Mouse (Mus musculus) thymus, adult 2 months (tissue): ENCODE data around the gene Rxra. TPM values are rescaled to one million over a fixed set of nuclear protein-coding genes. Genes with fewer than 3 reads are reported as not detected.

Experiments
- DNase-seq: peaks from one replicate; pipeline ENCODE4 v3.0.0; 2021
- H3K27ac ChIP-seq: fragments of 200-500 bp; 2 replicates; pipeline ENCODE4 v1.5.1; 2012; ENCODE audit warnings: low read length, control low read depth; ENCODE audit not compliant: control insufficient read depth, insufficient read depth
- H3K27me3 ChIP-seq: fragments of 200-500 bp; 2 replicates; pipeline ENCODE4 v1.6.1; 2012; ENCODE audit warnings: mild to moderate bottlenecking, low read length, moderate library complexity, mixed read lengths; ENCODE audit not compliant: control insufficient read depth, insufficient read depth
- H3K36me3 ChIP-seq: fragments of 200-500 bp; 2 replicates; pipeline ENCODE4 v1.6.1; 2012; ENCODE audit warnings: mild to moderate bottlenecking, low read length, moderate library complexity; ENCODE audit not compliant: control insufficient read depth, insufficient read depth
- H3K4me1 ChIP-seq: fragments of 200-500 bp; replicated peaks from 2 replicates; pipeline ENCODE4 v1.6.1; 2012; ENCODE audit warnings: low read length; ENCODE audit not compliant: control insufficient read depth, insufficient read depth
- H3K4me3 ChIP-seq: fragments of 200-500 bp; 2 replicates; pipeline ENCODE4 v1.5.1; 2012; ENCODE audit warnings: mild to moderate bottlenecking, low read length, control low read depth, moderate library complexity; ENCODE audit not compliant: control insufficient read depth, insufficient read depth
- CTCF ChIP-seq: fragments of 200-500 bp; IDR thresholded peaks from 2 replicates; pipeline ENCODE4 v1.5.1; 2012; ENCODE audit warnings: mild to moderate bottlenecking, control low read depth, low read length, moderate library complexity, borderline replicate concordance; ENCODE audit not compliant: control insufficient read depth, poor library complexity, insufficient read depth; ENCODE audit errors: extremely low read depth
- POLR2A ChIP-seq: fragments of 200-500 bp; IDR thresholded peaks from 2 replicates; pipeline ENCODE4 v1.6.1; 2012; ENCODE audit warnings: mild to moderate bottlenecking, low read length, control low read depth, moderate library complexity; ENCODE audit not compliant: control insufficient read depth, poor library complexity, insufficient read depth; ENCODE audit errors: extremely low read depth
- WGBS: fragments of 180-500 bp; shearing (Covaris S2); methylation state at CpG from one replicate; pipeline ENCODE4 v1.1.7; 2018; 5-methylcytosine and 5-hydroxymethylcytosine counted together
- polyA plus RNA-seq: library from polyadenylated mRNA; depleted of rRNA; stranded (reverse); fragments of >200 nt; gene quantifications from 2 replicates; pipeline ENCODE4 v1.2.3, GENCODE M21; 2012; rRNA removed

The Rxra gene
- polyA plus RNA-seq = 35.9 and 40.3 TPM in 2 replicates

DNA sequence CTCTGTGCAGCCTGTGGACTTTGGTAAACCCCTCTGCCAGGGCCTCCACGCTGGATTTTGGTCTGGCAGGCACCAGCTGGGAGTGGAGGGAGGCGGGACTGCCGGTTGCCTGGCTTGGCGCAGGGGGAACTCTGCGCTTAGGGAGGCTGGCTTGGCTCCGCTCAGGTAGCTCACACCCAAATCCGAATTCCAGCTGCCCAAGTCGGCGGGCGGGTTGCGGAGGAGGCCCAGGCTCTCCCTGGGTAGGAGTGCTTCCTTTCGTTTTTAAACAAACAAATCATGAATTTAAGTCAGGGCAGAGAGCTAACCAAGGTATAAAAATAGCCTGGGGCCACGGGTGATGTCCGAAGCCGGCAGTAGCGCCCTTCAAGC is at the start of gene Rxra:
Gene Rxra, plus strand, starts transcription at position 335 of the 372 bp plus-strand sequence.
- Histone ChIP-seq H3K36me3 (no peaks in the 10 kb centered on the region), H3K27me3 (peaks cover 5% of the 10 kb centered on the region; the same call in 1 of the 2 replicates), H3K4me1 (peaks cover 21% of the 10 kb centered on the region), H3K27ac (no peak within 1 kb of the TSS), H3K4me3 (peak within 1 kb of the TSS; percentile 93)
- TF ChIP-seq POLR2A (no peak), CTCF (no peak)
- WGBS = 39% methylated on average over 16 of the region's 16 CpGs
- no peak for DNase-seq

DNA sequence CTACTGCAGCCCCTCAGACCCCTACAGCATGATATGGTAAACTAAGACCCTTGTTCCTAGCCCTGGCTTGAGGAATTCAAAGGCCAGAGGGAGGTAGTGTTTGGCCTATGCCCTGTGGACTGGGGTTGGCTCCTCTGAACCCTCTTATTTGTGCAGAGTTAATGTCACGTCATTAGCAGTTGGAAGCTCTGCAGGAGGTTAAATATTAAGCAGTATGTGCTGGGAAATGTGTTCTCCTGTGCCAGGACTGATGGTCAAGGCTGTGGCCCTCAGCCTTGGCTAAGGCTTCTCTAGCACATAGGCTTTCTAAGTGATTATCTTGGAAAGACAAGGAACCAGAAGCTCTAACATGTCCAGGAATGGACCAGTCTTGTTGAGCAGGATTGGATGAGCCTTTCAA is 49.6 kb upstream of the Rxra start:
- no peak overlapping the region for H3K4me3 ChIP-seq
- no peak overlapping the region for H3K27ac ChIP-seq
- WGBS = 65% methylated on average over 1 of the region's 1 CpGs

DNA sequence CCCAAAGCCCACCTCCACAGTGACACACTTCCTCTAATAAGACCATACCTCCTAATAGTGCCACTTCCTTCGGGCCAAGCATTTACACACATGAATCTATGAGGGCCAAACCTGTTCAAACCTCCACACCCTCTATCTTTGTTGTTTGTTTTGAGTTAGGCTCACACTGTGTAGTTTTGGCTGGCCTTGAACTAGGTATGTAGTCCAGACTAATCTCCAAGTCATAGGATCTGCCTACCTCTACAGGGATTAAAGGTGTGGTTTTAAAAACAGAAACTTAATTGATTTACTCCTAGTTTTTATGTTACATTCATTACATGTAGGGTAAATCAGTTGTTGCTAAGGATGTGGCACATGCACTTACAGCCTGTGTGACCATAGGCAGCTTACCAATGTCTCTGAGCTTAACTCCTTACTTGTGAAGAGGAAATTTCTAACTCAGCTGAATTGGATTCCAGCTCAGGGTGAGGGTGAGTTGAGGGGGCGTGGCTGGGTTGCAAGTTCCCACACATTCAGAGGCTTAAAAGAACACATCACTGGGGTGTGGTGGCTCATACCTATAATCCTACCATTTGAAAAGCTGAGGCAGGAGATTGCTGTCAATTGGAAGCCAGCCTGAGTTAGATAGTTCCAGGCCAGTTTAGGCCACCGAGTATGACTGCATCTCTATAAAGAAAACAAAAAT is 45.5 kb upstream of the Rxra start:
- Histone ChIP-seq H3K4me3 (no peak overlapping the region), H3K4me1 (no peaks in the 10 kb centered on the region), H3K27me3 (no peaks in the 10 kb centered on the region), H3K27ac (no peak overlapping the region), H3K36me3 (no peaks in the 10 kb centered on the region)
- DNase-seq = no peak
- 95% methylated on average over 3 of the region's 3 CpGs for WGBS
- TF ChIP-seq POLR2A (no peak), CTCF (no peak)

More for the DNA sequence above, 49.6 kb upstream of the Rxra start:
- Histone ChIP-seq H3K36me3 (no peaks in the 10 kb centered on the region), H3K4me1 (no peaks in the 10 kb centered on the region), H3K27me3 (no peaks in the 10 kb centered on the region)
- TF ChIP-seq POLR2A (no peak), CTCF (no peak)
- no peak for DNase-seq

DNA sequence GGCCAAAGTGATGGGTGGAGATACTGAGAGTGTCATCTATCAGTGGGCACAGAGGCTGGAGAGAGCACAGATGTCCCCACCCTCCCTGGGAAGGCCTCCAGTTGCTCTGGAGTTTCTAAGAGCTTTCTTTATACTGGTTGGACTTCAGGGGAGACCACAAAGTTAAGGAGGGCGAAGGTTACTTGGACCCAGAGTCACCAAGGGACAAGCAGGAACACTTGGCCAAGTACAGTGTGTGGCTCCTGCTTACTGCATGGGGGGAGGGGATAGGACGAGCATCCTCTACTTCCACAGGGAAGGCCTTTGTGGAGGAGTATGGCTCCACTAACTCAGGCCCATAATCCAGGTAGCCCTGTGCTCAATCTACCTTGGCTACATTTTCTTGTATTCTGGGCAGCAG is 42.8 kb upstream of the Rxra start:
- no peaks in the 10 kb centered on the region for H3K4me1 ChIP-seq
- H3K27me3 ChIP-seq = no peaks in the 10 kb centered on the region
- DNase-seq = no peak
- H3K27ac ChIP-seq = no peak overlapping the region
- H3K4me3 ChIP-seq = no peak overlapping the region
- no peaks in the 10 kb centered on the region for H3K36me3 ChIP-seq
- TF ChIP-seq POLR2A = no peak
- no peak for TF ChIP-seq CTCF
- 96% methylated on average over 2 of the region's 2 CpGs for WGBS

DNA sequence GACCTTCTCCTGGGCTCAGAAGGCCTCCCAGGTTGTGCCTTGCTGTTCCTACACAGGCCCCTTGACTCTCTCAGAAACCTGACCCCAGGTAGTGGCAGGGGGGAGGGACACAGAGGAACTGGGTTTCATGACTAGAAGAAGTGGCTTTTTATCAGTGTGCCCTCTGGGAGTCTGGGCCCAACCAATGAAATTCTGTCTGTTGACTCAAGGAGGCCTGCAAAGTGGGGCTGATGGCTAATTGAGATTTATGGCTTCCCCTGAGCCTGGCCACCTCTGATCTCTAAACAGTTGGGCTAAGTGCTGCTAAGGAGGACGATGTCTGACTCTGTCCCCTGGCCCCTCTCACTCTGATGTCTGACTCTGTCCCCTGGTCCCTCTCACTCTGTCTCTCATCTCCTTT is 42.2 kb upstream of the Rxra start:
- no peak overlapping the region for H3K4me3 ChIP-seq
- no peaks in the 10 kb centered on the region for H3K27me3 ChIP-seq
- H3K4me1 ChIP-seq = no peaks in the 10 kb centered on the region
- no peak for DNase-seq
- TF ChIP-seq POLR2A (no peak), CTCF (no peak)
- H3K27ac ChIP-seq = no peak overlapping the region
- H3K36me3 ChIP-seq = no peaks in the 10 kb centered on the region
- 75% methylated on average over 1 of the region's 1 CpGs for WGBS

DNA sequence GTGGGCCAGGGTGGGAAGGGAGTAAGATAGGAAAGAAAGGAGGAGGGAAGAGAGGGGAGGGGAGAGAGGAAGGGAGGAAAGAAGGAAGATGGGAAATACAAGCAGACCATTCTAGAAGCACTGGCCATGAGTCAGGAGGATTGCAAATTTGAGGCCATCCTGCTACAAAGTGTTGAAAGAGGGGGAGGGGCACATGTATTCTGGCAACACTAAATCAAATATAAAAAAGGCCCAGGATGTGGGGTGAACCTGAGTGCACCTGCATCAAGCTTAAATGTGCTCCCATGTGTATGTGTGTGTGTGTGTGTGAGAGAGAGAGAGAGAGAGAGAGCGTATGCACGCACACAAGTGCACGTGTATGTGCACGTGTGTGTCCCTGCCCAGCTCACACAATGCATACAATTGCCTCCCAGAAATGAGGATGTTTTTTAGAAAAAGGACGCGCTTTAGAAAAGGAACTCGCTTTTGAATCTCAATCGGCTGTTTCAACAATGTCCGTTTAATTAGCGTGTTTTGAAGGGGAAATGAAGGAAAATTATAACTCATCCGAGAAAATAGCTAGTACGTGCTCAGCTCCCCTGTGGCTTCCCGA is 41.0 kb upstream of the Rxra start:
- DNase-seq = no peak
- Histone ChIP-seq H3K27ac (no peak overlapping the region), H3K4me3 (no peak overlapping the region), H3K27me3 (no peaks in the 10 kb centered on the region), H3K4me1 (no peaks in the 10 kb centered on the region), H3K36me3 (no peaks in the 10 kb centered on the region)
- WGBS = 94% methylated on average over 13 of the region's 13 CpGs
- TF ChIP-seq POLR2A (no peak), CTCF (no peak)
